In the genomic region with DNA sequence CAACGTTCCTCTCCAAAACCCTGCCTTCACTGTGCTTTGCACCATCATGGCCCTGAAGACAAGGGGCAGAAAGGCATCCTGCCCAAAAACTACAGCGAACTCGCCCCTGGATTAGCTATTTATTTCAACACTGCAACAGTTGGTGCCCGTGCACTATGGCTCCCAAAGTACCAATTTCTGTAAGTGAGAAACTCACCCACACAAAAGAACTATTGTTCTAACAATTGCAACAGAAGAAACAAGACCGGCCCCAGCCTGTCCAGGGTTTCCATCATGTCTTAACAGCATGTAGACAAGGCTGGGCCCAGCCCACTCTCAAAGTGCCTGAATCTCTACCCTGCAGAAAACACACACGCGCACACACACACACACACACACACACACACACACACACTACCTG, we compare ENCODE assay signal across 27 mouse cellular contexts. TPM values are rescaled to one million over a fixed set of nuclear protein-coding genes. Genes with fewer than 3 reads are reported as not detected.
"Had no signal": no experiment of that assay in that cellular context is flagged by ENCODE, and none has a peak within 500 bp of the region (broad histone marks: within the 10 kb centered on the region; RNA-seq: fewer than 3 reads in every experiment).

No protein-coding gene starts in this region.

- H3K27ac ChIP-seq: heart, embryonic 13.5 days; heart, embryonic 15.5 days; hindbrain, embryonic 13.5 days; hindbrain, embryonic 15.5 days; hindbrain, postnatal 0 days; layer of hippocampus, adult 2 months; left cerebral cortex, adult 2 months; limb, embryonic 13.5 days; limb, embryonic 15.5 days; liver, embryonic 12.5 days; liver, embryonic 14.5 days had no signal

- ATAC-seq: hindbrain, postnatal 0 days; intestine, embryonic 16.5 days; liver, embryonic 12.5 days had no signal

- H3K27me3 ChIP-seq: heart, embryonic 15.5 days; hindbrain, embryonic 15.5 days; limb, embryonic 13.5 days; limb, embryonic 15.5 days had no signal

- H3K36me3 ChIP-seq: heart, embryonic 13.5 days; heart, embryonic 15.5 days; hindbrain, embryonic 13.5 days; hindbrain, embryonic 15.5 days; limb, embryonic 13.5 days; limb, embryonic 15.5 days; liver, embryonic 12.5 days had no signal

- H3K9me3 ChIP-seq: heart, embryonic 13.5 days; heart, embryonic 15.5 days; hindbrain, embryonic 13.5 days; hindbrain, embryonic 15.5 days; limb, embryonic 13.5 days; limb, embryonic 15.5 days; liver, embryonic 12.5 days had no signal

- H3K9ac ChIP-seq: heart, embryonic 13.5 days; heart, embryonic 15.5 days; hindbrain, embryonic 13.5 days; hindbrain, embryonic 15.5 days; limb, embryonic 13.5 days; limb, embryonic 15.5 days; liver, embryonic 12.5 days; liver, embryonic 14.5 days had no signal

- H3K4me3 ChIP-seq: heart, embryonic 13.5 days; heart, embryonic 15.5 days; hindbrain, embryonic 13.5 days; hindbrain, embryonic 15.5 days; layer of hippocampus, adult 2 months; left cerebral cortex, adult 2 months; limb, embryonic 13.5 days; limb, embryonic 15.5 days; liver, embryonic 12.5 days had no signal

- H3K4me1 ChIP-seq: heart, embryonic 13.5 days; heart, embryonic 15.5 days; hindbrain, embryonic 13.5 days; hindbrain, embryonic 15.5 days; limb, embryonic 15.5 days; liver, embryonic 12.5 days had no signal

- DNase-seq: gastrocnemius, postnatal 14 days; gastrocnemius, postnatal 36 days; heart, adult 18-20 months; heart, postnatal 14 days; heart, postnatal 36 days; kidney, adult 18-20 months; kidney, adult 8-10 months; kidney, postnatal 10 days; kidney, postnatal 25 days; kidney, postnatal 4 days had no signal

- H3K4me2 ChIP-seq: heart, embryonic 11.5 days; heart, embryonic 13.5 days; heart, embryonic 15.5 days; hindbrain, embryonic 13.5 days; hindbrain, embryonic 15.5 days; limb, embryonic 13.5 days; limb, embryonic 15.5 days; liver, embryonic 12.5 days had no signal

RNA-seq across cellular contexts. Expression of gene Saxo1, which starts 0.8 kb away (rescaled TPM):
- polyA plus RNA-seq: heart, embryonic 11.5 days; heart, embryonic 13.5 days; heart, postnatal 0 days; hindbrain, embryonic 11.5 days; hindbrain, embryonic 13.5 days; hindbrain, embryonic 15.5 days; hindbrain, postnatal 0 days; intestine, embryonic 14.5 days; intestine, embryonic 16.5 days; liver, adult 2 months; liver, embryonic 12.5 days; liver, embryonic 14.5 days had no signal
